Mouse (Mus musculus) liver, embryonic 11.5 days (tissue): ENCODE results near the gene Osbpl8. TPM values are rescaled to one million over a fixed set of nuclear protein-coding genes. Genes with fewer than 3 reads are reported as not detected.
A peak's percentile ranks its signal among the peaks of the same experiment; 100 is the strongest.

ENCODE experiments used
- ATAC-seq: fragments of 200-750 bp; cut with Nextera tagmentation; replicated peaks from 2 replicates; pipeline ENCODE4 v1.8.0; 2017; ENCODE audit warnings: moderate number of reproducible peaks, mild to moderate bottlenecking, moderate TSS enrichment, moderate library complexity; ENCODE audit not compliant: low FRiP score
- DNase-seq: peaks from one replicate; pipeline ENCODE4 v3.0.0-alpha.2; 2017; ENCODE audit warnings: low spot score
- H3K27ac ChIP-seq: fragments of 300-500 bp; sonication (generic); 2 replicates; pipeline ENCODE4 v1.5.1; 2014; ENCODE audit warnings: mild to moderate bottlenecking, low read depth, low read length, control low read depth
- H3K27me3 ChIP-seq: fragments of 300-500 bp; sonication (generic); replicated peaks from 2 replicates; pipeline ENCODE4 v1.6.1; 2014; ENCODE audit warnings: low read length, mixed read lengths; ENCODE audit not compliant: control insufficient read depth, insufficient read depth
- H3K36me3 ChIP-seq: fragments of 300-500 bp; sonication (generic); 2 replicates; pipeline ENCODE4 v1.6.1; 2014; ENCODE audit warnings: mild to moderate bottlenecking, low read length, moderate library complexity, mixed read lengths; ENCODE audit not compliant: control insufficient read depth, insufficient read depth
- H3K4me1 ChIP-seq: fragments of 300-500 bp; sonication (generic); replicated peaks from 2 replicates; pipeline ENCODE4 v1.6.1; 2014; ENCODE audit warnings: low read length, mixed read lengths; ENCODE audit not compliant: control insufficient read depth, insufficient read depth
- H3K4me2 ChIP-seq: fragments of 300-500 bp; sonication (generic); 2 replicates; pipeline ENCODE4 v1.6.1; 2014; ENCODE audit warnings: mild to moderate bottlenecking, control low read depth, moderate library complexity
- H3K4me3 ChIP-seq: fragments of 300-500 bp; sonication (generic); 2 replicates; pipeline ENCODE4 v1.5.1; 2014; ENCODE audit warnings: low read depth, low read length, control low read depth
- H3K9ac ChIP-seq: fragments of 300-500 bp; sonication (generic); 2 replicates; pipeline ENCODE4 v1.6.1; 2014; ENCODE audit warnings: low read depth, low read length, control low read depth
- H3K9me3 ChIP-seq: fragments of 300-500 bp; sonication (generic); 2 replicates; pipeline ENCODE4 v1.6.1; 2016; ENCODE audit warnings: low read length, inconsistent platforms, mixed read lengths; ENCODE audit not compliant: control insufficient read depth
- WGBS: fragments of 180-500 bp; shearing (Covaris S2); extraction: QIAGEN DNeasy Blood & Tissue Kit; methylation state at CpG from one replicate; pipeline ENCODE4 v1.1.7; 2014; 5-methylcytosine and 5-hydroxymethylcytosine counted together
- polyA plus RNA-seq: library from polyadenylated mRNA; unstranded; fragments of >200 nt; fragmentation: Nextera tagmentation; extraction: Ambion mirVana; gene quantifications from 2 replicates; pipeline ENCODE4 v1.2.1, GENCODE M21; 2014

The Osbpl8 gene
- polyA plus RNA-seq, 1 experiment from 2014 or later: 11.2 TPM

DNA sequence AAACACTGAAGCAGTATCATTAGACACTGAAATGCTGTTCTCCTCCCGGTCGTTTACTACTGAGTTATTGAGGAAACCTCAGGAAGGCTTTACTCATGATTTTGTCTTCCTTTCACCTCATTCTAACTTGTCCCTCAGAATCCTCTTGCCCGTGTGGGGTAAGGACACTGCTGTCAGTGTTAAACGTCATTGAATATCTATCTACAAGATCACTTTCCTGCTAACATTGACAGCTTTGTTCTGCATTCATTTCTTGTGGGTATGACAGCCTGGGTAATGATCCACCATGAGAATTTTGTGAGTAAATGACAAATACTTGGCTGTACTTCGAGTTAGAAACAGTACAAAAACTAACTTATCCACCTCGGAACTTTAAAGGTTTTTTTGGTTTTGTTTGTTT lies 133.1 kb downstream of the Osbpl8 start:
- peak overlapping the region; percentile 83 for H3K4me3 ChIP-seq
- WGBS: 39% methylated on average over 6 of the region's 6 CpGs
- H3K9ac ChIP-seq: no peak overlapping the region
- no peaks in the 10 kb centered on the region for H3K36me3 ChIP-seq
- DNase-seq (no peak), ATAC-seq (no peak)
- no peak overlapping the region for H3K27ac ChIP-seq
- no peaks in the 10 kb centered on the region for H3K9me3 ChIP-seq
- H3K4me2 ChIP-seq: peak overlapping the region; percentile 73
- H3K27me3 ChIP-seq: no peaks in the 10 kb centered on the region
- peaks cover 6% of the 10 kb centered on the region for H3K4me1 ChIP-seq

DNA sequence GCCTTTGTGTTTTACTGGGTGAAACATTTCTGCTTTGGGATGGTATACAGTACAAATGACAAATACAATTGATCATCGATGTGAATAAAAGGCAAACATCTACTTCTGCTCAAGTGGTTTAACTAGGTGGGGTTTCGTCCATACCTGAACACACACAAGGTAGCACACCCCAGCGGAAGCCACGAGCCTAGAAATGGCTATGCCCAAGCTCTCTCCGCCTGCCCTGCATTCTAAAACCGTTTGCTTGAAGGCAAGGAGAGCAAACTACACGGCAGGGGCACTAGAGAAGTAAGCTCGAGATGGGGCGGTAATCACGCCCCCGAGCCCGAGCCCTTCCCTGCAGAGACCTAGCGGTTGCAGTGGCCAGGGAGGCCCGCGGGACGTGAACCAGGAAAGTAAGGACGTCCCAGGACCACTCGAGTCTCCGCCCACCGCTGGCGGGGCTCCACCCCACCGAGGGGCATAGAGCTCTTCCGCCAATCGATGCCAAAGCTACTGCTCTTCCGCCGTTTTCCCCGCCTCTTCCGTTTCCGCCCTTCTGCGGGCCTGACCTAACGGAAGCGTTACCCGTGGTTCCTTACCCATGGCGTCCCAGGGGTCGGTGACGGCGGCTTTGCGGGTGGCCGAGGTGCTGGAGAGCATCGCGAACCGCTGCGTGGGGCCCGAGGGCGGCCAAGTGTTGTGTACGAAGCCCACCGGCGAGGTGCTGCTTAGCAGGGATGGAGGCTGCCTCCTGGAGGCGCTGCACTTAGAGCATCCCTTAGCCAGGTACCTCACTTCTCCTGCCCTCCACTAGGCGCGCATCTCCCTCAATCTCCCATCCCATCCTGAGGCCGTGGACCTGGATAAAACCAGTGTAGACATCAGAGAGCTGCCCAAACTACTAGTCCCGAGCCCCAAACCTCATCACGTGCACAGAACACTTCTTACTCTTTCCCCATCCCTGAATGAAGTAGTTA lies 133.9 kb downstream of the Osbpl8 start, which contains the start of gene Bbs10:
Gene Bbs10 (plus strand): TSS at position 540 of the 959 bp plus-strand sequence.
- DNase-seq: peak; percentile 92
- peak; percentile 99 for ATAC-seq
- H3K27ac ChIP-seq: peak within 1 kb of the TSS; percentile 34; the same call in 1 of the 2 replicates

DNA sequence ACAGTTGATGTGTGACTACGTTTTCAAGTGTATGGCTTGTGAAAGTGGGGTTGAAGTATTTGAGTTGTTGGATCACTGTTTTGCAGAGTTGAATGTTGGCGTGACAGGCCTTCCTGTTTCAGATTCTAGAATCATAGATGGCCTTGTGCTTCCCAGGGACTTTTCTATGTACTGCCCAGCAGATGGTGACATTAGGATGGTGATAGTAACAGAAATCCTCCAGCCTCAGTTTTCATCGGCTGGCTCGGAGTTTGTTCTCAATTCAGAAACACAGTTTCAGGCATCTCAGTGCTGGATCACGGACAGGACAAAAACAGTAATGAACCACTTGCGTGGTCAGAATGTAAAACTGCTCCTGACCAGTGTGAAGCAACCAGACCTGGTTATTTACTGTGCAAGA lies 135.0 kb downstream of the Osbpl8 start:
- Histone ChIP-seq H3K36me3 (no peaks in the 10 kb centered on the region), H3K27me3 (no peaks in the 10 kb centered on the region), H3K4me3 (no peak overlapping the region), H3K9me3 (no peaks in the 10 kb centered on the region), H3K27ac (no peak overlapping the region), H3K4me1 (peaks cover 6% of the 10 kb centered on the region), H3K4me2 (peak overlapping the region; percentile 73; the same call in 1 of the 2 replicates), H3K9ac (peak overlapping the region; percentile 25; the same call in 1 of the 2 replicates)
- WGBS: 87% methylated on average over 6 of the region's 6 CpGs
- no peak for DNase-seq
- ATAC-seq: no peak

More for the DNA sequence above, 133.9 kb downstream of the Osbpl8 start, which contains the start of gene Bbs10:
- H3K4me3 ChIP-seq: peak within 1 kb of the TSS; percentile 83
- H3K4me2 ChIP-seq: peak within 1 kb of the TSS; percentile 73
- peak within 1 kb of the TSS; percentile 72 for H3K9ac ChIP-seq
- no peaks in the 10 kb centered on the region for H3K27me3 ChIP-seq
- H3K36me3 ChIP-seq: no peaks in the 10 kb centered on the region
- H3K9me3 ChIP-seq: no peaks in the 10 kb centered on the region
- WGBS: under 1% methylated on average over 54 of the region's 54 CpGs
- peaks cover 6% of the 10 kb centered on the region for H3K4me1 ChIP-seq

DNA sequence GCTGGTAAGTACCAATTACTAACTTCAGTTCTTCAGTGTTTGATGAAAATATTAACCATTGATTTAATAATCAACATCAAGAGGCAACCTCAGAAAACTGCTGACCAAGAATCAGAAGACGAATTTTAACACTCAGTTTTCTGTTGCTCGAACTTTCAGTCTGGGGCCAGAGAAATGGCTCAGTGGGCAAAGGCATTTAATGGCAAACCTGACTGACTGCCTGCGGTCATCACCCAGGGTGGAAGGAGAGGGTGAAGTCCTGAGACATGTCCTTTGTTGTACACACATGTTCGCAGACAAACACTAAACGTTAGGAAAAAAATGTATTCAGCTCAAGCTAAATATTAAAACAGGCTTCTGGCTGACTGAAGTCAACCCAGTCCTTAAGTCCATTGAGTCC lies 136.5 kb downstream of the Osbpl8 start:
- H3K4me1 ChIP-seq: peaks cover 6% of the 10 kb centered on the region
- H3K9me3 ChIP-seq: no peaks in the 10 kb centered on the region
- no peak overlapping the region for H3K4me2 ChIP-seq
- H3K9ac ChIP-seq: no peak overlapping the region
- no peaks in the 10 kb centered on the region for H3K27me3 ChIP-seq
- ATAC-seq (no peak), DNase-seq (no peak)
- WGBS: 91% methylated on average over 5 of the region's 5 CpGs
- H3K4me3 ChIP-seq: no peak overlapping the region
- H3K27ac ChIP-seq: no peak overlapping the region
- no peaks in the 10 kb centered on the region for H3K36me3 ChIP-seq

DNA sequence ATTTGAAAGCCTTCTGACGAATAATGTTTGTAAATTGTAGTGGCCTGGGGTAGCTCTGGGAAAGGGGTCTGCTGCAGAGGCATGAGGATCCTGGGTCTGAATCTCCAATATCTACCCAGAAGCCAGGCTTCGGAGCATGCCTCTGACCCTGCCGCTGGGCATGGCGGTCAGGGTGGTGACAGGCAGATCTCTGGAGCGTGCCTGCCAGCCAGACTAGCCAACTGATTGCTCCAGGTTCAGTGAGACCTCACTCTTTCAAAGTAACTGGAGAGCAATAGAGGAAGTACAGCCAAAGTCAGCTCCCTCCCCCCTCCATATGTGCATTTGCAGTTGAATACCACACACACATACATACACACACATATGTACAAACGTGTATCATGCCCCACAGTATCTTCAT lies 137.9 kb downstream of the Osbpl8 start:
- no peak overlapping the region for H3K9ac ChIP-seq
- H3K4me3 ChIP-seq: no peak overlapping the region
- 83% methylated on average over 6 of the region's 6 CpGs for WGBS
- H3K4me2 ChIP-seq: no peak overlapping the region
- no peak overlapping the region for H3K27ac ChIP-seq
- no peaks in the 10 kb centered on the region for H3K9me3 ChIP-seq
- DNase-seq (no peak), ATAC-seq (no peak)
- H3K27me3 ChIP-seq: no peaks in the 10 kb centered on the region
- H3K4me1 ChIP-seq: peaks cover 6% of the 10 kb centered on the region
- no peaks in the 10 kb centered on the region for H3K36me3 ChIP-seq

DNA sequence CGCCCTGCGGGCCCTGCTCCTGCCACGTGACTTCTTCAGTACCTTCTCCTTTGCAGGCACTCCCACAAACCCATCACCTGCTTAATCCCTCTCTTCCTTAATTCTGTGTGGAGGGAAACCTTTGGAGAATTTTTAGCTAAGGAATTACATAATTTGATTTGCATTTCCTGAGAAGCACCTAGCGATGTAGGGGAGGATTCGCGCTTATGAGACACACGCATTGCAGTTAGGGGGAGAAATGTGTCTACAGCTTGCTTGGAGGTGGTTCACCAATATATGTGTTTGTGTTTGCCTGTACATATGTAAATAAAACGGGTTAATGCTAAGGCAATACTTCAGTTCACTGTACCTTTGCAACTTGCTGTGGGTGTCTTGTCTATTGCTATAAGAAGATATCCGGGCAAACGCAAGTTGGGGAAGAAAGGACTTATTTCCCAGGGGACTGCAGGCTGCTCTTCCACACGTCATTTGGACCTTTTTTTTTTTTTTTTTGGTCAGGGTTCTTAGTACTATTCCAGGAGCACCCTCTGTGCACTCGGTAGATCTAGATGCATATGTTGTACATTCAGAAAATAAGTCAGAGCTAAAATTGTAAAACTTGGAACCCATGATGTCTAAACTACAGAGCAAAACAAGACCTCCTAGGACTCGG lies 144.4 kb downstream of the Osbpl8 start:
- no peak overlapping the region for H3K9ac ChIP-seq
- no peaks in the 10 kb centered on the region for H3K4me1 ChIP-seq
- no peak for ATAC-seq
- no peak for DNase-seq
- H3K36me3 ChIP-seq: no peaks in the 10 kb centered on the region
- no peak overlapping the region for H3K27ac ChIP-seq
- H3K27me3 ChIP-seq: no peaks in the 10 kb centered on the region
- H3K4me2 ChIP-seq: no peak overlapping the region
- H3K9me3 ChIP-seq: no peaks in the 10 kb centered on the region
- no peak overlapping the region for H3K4me3 ChIP-seq
- WGBS: 88% methylated on average over 13 of the region's 13 CpGs

DNA sequence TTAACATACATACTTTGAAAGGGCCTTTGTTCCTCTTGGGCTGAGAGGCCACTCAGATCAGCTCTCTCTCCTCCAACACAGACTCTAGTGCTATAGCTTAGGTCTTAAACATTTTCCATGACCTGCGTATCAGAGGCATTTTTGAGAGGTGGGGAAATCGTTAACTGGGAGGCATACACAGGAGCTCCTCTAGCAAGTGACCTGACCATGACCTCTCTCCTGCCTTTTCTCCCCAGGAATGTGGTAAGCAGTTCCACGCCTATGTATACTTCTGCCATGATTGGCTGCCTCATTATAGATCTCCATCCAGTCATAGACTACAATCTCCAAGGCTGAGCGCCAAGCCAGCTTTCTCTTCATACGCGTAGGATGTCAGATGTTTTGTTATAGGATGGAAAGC lies 148.7 kb downstream of the Osbpl8 start:
- ATAC-seq (no peak), DNase-seq (peak; percentile 20)
- Histone ChIP-seq H3K4me3 (no peak overlapping the region), H3K9ac (no peak overlapping the region), H3K9me3 (no peaks in the 10 kb centered on the region), H3K27ac (no peak overlapping the region), H3K27me3 (0 out of 2 replicates have a peak, but pooled peaks cover 2% of the 10 kb centered on the region), H3K36me3 (no peaks in the 10 kb centered on the region), H3K4me2 (no peak overlapping the region), H3K4me1 (no peaks in the 10 kb centered on the region)
- WGBS: 76% methylated on average over 6 of the region's 6 CpGs

DNA sequence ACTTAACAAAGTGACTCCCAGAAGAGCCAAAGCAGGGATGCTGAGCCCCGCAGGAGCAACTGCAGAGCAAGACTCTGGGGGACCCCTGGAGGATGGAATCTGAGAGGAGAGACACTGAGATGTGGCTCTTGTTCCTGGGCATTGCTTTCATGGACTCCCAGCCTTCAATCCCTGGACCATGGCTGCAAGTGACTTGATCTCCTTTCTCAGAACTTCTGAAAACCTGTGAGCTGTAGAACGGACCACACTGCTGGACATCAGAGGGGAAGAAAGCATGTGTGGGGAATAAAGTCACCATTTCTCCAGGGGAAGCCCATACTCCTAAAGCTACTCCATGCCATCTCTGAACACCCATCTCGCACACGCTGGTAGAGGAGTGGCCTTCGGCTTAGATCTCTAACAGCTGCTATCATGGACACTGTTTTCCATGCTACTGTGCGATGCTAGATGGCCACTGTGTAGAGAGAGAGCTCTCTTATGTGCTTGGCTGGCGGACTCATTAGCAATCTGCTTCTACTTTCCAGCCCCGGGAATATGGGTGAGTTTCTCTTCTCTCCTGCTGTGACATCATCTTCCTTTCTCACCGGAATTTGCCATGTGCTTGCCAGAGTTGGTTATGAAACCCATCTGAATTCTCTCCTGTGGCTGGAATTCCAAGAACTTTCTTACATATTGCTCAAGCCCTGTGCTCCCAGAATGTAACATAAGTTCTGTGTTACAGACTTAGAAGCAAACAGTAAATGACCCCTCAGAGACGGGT lies 150.3 kb downstream of the Osbpl8 start:
- WGBS: 81% methylated on average over 10 of the region's 10 CpGs
- DNase-seq: no peak

More for the DNA sequence above, 150.3 kb downstream of the Osbpl8 start:
- H3K27ac ChIP-seq: no peak overlapping the region
- no peak for ATAC-seq
- H3K4me1 ChIP-seq: no peaks in the 10 kb centered on the region
- no peak overlapping the region for H3K4me2 ChIP-seq
- 0 out of 2 replicates have a peak, but pooled peaks cover 2% of the 10 kb centered on the region for H3K27me3 ChIP-seq
- no peaks in the 10 kb centered on the region for H3K36me3 ChIP-seq
- H3K9ac ChIP-seq: no peak overlapping the region
- H3K9me3 ChIP-seq: no peaks in the 10 kb centered on the region
- no peak overlapping the region for H3K4me3 ChIP-seq
